Mouse (Mus musculus) frontal cortex, adult (tissue): ENCODE data around the gene Rnf227.

ENCODE experiments used
- ATAC-seq: cut with Nextera tagmentation; 2 replicates; pipeline ENCODE4 v1.9.2; 2017; ENCODE audit warnings: mild to moderate bottlenecking, moderate library complexity, mixed read lengths; ENCODE audit not compliant: low TSS enrichment

Gene Rnf227

GRCm38 (mm10) chr11:69331152-69331551 lies 9.1 kb upstream of the Rnf227 start:
- no peak for ATAC-seq

- ATAC-seq = peak; percentile 66
These were observed 8.3 kb upstream of the Rnf227 start for GRCm38 (mm10) chr11:69331929-69332405.

GRCm38 (mm10) chr11:69332713-69333253 lies 7.5 kb upstream of the Rnf227 start:
- ATAC-seq = no peak

- no peak for ATAC-seq
These were observed 6.3 kb upstream of the Rnf227 start for GRCm38 (mm10) chr11:69333922-69334321.

- ATAC-seq = no peak
These were observed 5.5 kb upstream of the Rnf227 start for GRCm38 (mm10) chr11:69334796-69335195.

GRCm38 (mm10) chr11:69346441-69346840 lies 6.2 kb downstream of the Rnf227 start:
- ATAC-seq = no peak

GRCm38 (mm10) chr11:69356544-69356943 lies 16.3 kb downstream of the Rnf227 start:
- ATAC-seq = no peak

GRCm38 (mm10) chr11:69357690-69358089 lies 17.4 kb downstream of the Rnf227 start:
- no peak for ATAC-seq

GRCm38 (mm10) chr11:69362021-69362420 lies 21.8 kb downstream of the Rnf227 start:
- no peak for ATAC-seq

- ATAC-seq = no peak
These were observed 22.2 kb downstream of the Rnf227 start for GRCm38 (mm10) chr11:69362479-69362878.

GRCm38 (mm10) chr11:69364376-69364775 lies 24.1 kb downstream of the Rnf227 start:
- ATAC-seq = 0 out of 2 replicates have a peak, but pooled peaks have one; percentile 2

GRCm38 (mm10) chr11:69364910-69365309 lies 24.6 kb downstream of the Rnf227 start:
- peak; percentile 48 for ATAC-seq

GRCm38 (mm10) chr11:69365722-69366121 lies 25.5 kb downstream of the Rnf227 start:
- no peak for ATAC-seq

GRCm38 (mm10) chr11:69366157-69366854 lies 26.0 kb downstream of the Rnf227 start:
- ATAC-seq = peak; percentile 68

GRCm38 (mm10) chr11:69366855-69367615 lies 26.8 kb downstream of the Rnf227 start:
- no peak for ATAC-seq

- ATAC-seq = no peak
These were observed 27.5 kb downstream of the Rnf227 start for GRCm38 (mm10) chr11:69367616-69368355.

GRCm38 (mm10) chr11:69368356-69369214 lies 28.3 kb downstream of the Rnf227 start:
- ATAC-seq = no peak

- ATAC-seq = no peak
These were observed 29.1 kb downstream of the Rnf227 start, which contains the start of gene Chd3 for GRCm38 (mm10) chr11:69369215-69369989. Gene Chd3, minus strand, starts transcription at chr11:69369406.

- ATAC-seq = no peak
These were observed 29.9 kb downstream of the Rnf227 start for GRCm38 (mm10) chr11:69369990-69370816.
